In genomic region chr17:48436487-48436886, GRCm38 (mm10) we compare ENCODE assay signal across 12 mouse cellular contexts. TPM values are rescaled to one million over a fixed set of nuclear protein-coding genes. Genes with fewer than 3 reads are reported as not detected.
A peak's percentile ranks its signal among the peaks of the same experiment; 100 is the strongest.
DNase-seq lines count a peak whose midpoint lies in the region; ATAC-seq and TF ChIP-seq lines count a peak whose summit lies in the region.
"Had no signal": no experiment of that assay in that cellular context is flagged by ENCODE, and none has a peak within 500 bp of the region (broad histone marks: within the 10 kb centered on the region; RNA-seq: fewer than 3 reads in every experiment).

No protein-coding gene starts in this region.

- peaks cover 37% of the 10 kb centered on the region for H3K4me1 ChIP-seq in hindbrain, embryonic 10.5 days (replicated peaks)
- H3K4me1 ChIP-seq in hindbrain, embryonic 14.5 days (replicated peaks; ENCODE audit: control insufficient read depth, insufficient read depth, low read length) = peaks cover 5% of the 10 kb centered on the region; the same call in 1 of the 2 replicates
- peaks cover 11% of the 10 kb centered on the region for H3K4me1 ChIP-seq in limb, embryonic 14.5 days (ENCODE audit: control insufficient read depth, insufficient read depth, low read length)
- H3K4me1 ChIP-seq in liver, embryonic 12.5 days = peaks cover 33% of the 10 kb centered on the region

- peak overlapping the region; percentile 64 for H3K27ac ChIP-seq in hindbrain, embryonic 10.5 days
- H3K27ac ChIP-seq in hindbrain, embryonic 14.5 days = no peak overlapping the region
- peak overlapping the region; percentile 87 for H3K27ac ChIP-seq in gastrocnemius, adult 2 months
- H3K27ac ChIP-seq in limb, embryonic 14.5 days (replicated peaks; ENCODE audit: low read depth, low read length) = peak overlapping the region; percentile 81; the same call in 1 of the 2 replicates
- H3K27ac ChIP-seq in liver, embryonic 12.5 days = no peak overlapping the region

- H3K36me3 ChIP-seq in hindbrain, embryonic 10.5 days = no peaks in the 10 kb centered on the region
- no peaks in the 10 kb centered on the region for H3K36me3 ChIP-seq in hindbrain, embryonic 14.5 days (replicated peaks; ENCODE audit: control insufficient read depth, insufficient read depth)
- no peaks in the 10 kb centered on the region for H3K36me3 ChIP-seq in limb, embryonic 14.5 days (ENCODE audit: control insufficient read depth, insufficient read depth, low read length)
- no peaks in the 10 kb centered on the region for H3K36me3 ChIP-seq in liver, embryonic 12.5 days

- no peak for ATAC-seq in hindbrain, embryonic 14.5 days (ENCODE audit: low FRiP score)
- ATAC-seq in limb, embryonic 14.5 days (ENCODE audit: low FRiP score, low read depth) = no peak
- no peak for ATAC-seq in liver, embryonic 12.5 days

- 87% methylated on average over 1 of the region's 1 CpGs for WGBS in hindbrain, embryonic 10.5 days
- WGBS in hindbrain, embryonic 14.5 days = 94% methylated on average over 1 of the region's 1 CpGs
- WGBS in limb, embryonic 14.5 days = 65% methylated on average over 1 of the region's 1 CpGs
- 83% methylated on average over 1 of the region's 1 CpGs for WGBS in liver, embryonic 12.5 days (ENCODE audit: insufficient replicate concordance)

- H3K4me3 ChIP-seq in hindbrain, embryonic 10.5 days = no peak overlapping the region
- H3K4me3 ChIP-seq in hindbrain, embryonic 14.5 days (replicated peaks; ENCODE audit: low read length) = no peak overlapping the region
- H3K4me3 ChIP-seq in gastrocnemius, adult 2 months = peak overlapping the region; percentile 7; the same call in 1 of the 2 replicates
- no peak overlapping the region for H3K4me3 ChIP-seq in limb, embryonic 14.5 days (replicated peaks; ENCODE audit: low read length)
- no peak overlapping the region for H3K4me3 ChIP-seq in liver, embryonic 12.5 days

- TF ChIP-seq POLR2A in limb, embryonic 14.5 days (IDR thresholded peaks at IDR 0.05; ENCODE audit: borderline replicate concordance, extremely low read depth, insufficient read depth, insufficient read length) = no peak

- no peak for TF ChIP-seq CTCF in gastrocnemius, adult 2 months (IDR thresholded peaks at IDR 0.05)

- no peaks in the 10 kb centered on the region for H3K9me3 ChIP-seq in hindbrain, embryonic 10.5 days
- H3K9me3 ChIP-seq in hindbrain, embryonic 14.5 days (ENCODE audit: control insufficient read depth, low read length) = no peaks in the 10 kb centered on the region
- H3K9me3 ChIP-seq in limb, embryonic 14.5 days (ENCODE audit: control insufficient read depth, low read length) = no peaks in the 10 kb centered on the region
- H3K9me3 ChIP-seq in liver, embryonic 12.5 days (replicated peaks) = no peaks in the 10 kb centered on the region

- no peak overlapping the region for H3K4me2 ChIP-seq in hindbrain, embryonic 14.5 days (replicated peaks)
- no peak overlapping the region for H3K4me2 ChIP-seq in limb, embryonic 14.5 days (replicated peaks; ENCODE audit: low read depth, low read length, severe bottlenecking)
- H3K4me2 ChIP-seq in liver, embryonic 12.5 days = no peak overlapping the region

- intact Hi-C loops in gastrocnemius, adult 2 months (cut with DNase I) = loop anchor here (2.0 kb wide), 1 partner anchor 20 kb away; no protein-coding TSS in a partner anchor

- no peaks in the 10 kb centered on the region for H3K27me3 ChIP-seq in hindbrain, embryonic 10.5 days (ENCODE audit: insufficient read depth, poor library complexity, severe bottlenecking)
- no peaks in the 10 kb centered on the region for H3K27me3 ChIP-seq in hindbrain, embryonic 14.5 days (ENCODE audit: control insufficient read depth, insufficient read depth, low read length)
- no peaks in the 10 kb centered on the region for H3K27me3 ChIP-seq in limb, embryonic 14.5 days (ENCODE audit: control insufficient read depth, insufficient read depth, low read length)
- H3K27me3 ChIP-seq in liver, embryonic 12.5 days (replicated peaks) = no peaks in the 10 kb centered on the region

- no peak overlapping the region for H3K9ac ChIP-seq in hindbrain, embryonic 14.5 days
- H3K9ac ChIP-seq in limb, embryonic 14.5 days (ENCODE audit: low read depth, low read length, severe bottlenecking) = no peak overlapping the region
- H3K9ac ChIP-seq in liver, embryonic 12.5 days = no peak overlapping the region

- DNase-seq in hindbrain, embryonic 10.5 days (ENCODE audit: low spot score) = no peak
- no peak for DNase-seq in hindbrain, embryonic 14.5 days (ENCODE audit: low spot score)
- DNase-seq in gastrocnemius, adult 2 months = peak; percentile 80
- DNase-seq in heart, postnatal 4 days = peak; percentile 65
- peak; percentile 32 for DNase-seq in limb, embryonic 14.5 days (ENCODE audit: low spot score)
- DNase-seq in urinary bladder, adult 18-20 months (ENCODE audit: low spot score in 2 of 2) = no peak
- DNase-seq in ovary, postnatal 36 days (ENCODE audit: low spot score) = no peak
- DNase-seq: adrenal gland, postnatal 10 days; cerebellum, postnatal 25 days; lung, postnatal 10 days had no signal

RNA-seq across cellular contexts. Expression of gene Apobec2, which starts 3.8 kb away (rescaled TPM):
- polyA plus RNA-seq in hindbrain, embryonic 10.5 days (2016; fragmentation: Nextera tagmentation; extraction: Ambion mirVana) = 0.98 and 1.4 TPM in 2 replicates
- polyA plus RNA-seq in hindbrain, embryonic 14.5 days (2014; fragmentation: Nextera tagmentation; extraction: Ambion mirVana) = 0.52 and 0.63 TPM in 2 replicates
- 100 to 1,000 TPM; 439 to 602 TPM for total RNA-seq in gastrocnemius, adult 2 months (2021)
- 100 to 1,000 TPM; 207 to 216 TPM for total RNA-seq in heart, postnatal 4 days (2021)
- 21.7 and 25.0 TPM in 2 replicates for polyA plus RNA-seq in limb, embryonic 14.5 days (2012; rRNA removed)
- 28.7 and 42.5 TPM in 2 replicates for polyA plus RNA-seq in limb, embryonic 14.5 days (2014; fragmentation: Nextera tagmentation; extraction: Ambion mirVana)
- 0.83 and 1.2 TPM in 2 replicates for polyA plus RNA-seq in liver, embryonic 12.5 days (2016; fragmentation: Nextera tagmentation; extraction: Ambion mirVana)

RNA-seq across cellular contexts. Expression of gene Tspo2, which starts 14.8 kb away (rescaled TPM):
- polyA plus RNA-seq in hindbrain, embryonic 10.5 days (2016; fragmentation: Nextera tagmentation; extraction: Ambion mirVana) = 0.26 and 0.96 TPM in 2 replicates
- polyA plus RNA-seq in hindbrain, embryonic 14.5 days (2014; fragmentation: Nextera tagmentation; extraction: Ambion mirVana) = 1.0 and 1.2 TPM in 2 replicates
- total RNA-seq in gastrocnemius, adult 2 months (2021) = not detected
- total RNA-seq in heart, postnatal 4 days (2021) = under 1 TPM; 0.36 to 0.47 TPM
- 1.6 and 2.0 TPM in 2 replicates for polyA plus RNA-seq in limb, embryonic 14.5 days (2012; rRNA removed)
- 1.7 TPM in 2 replicates for polyA plus RNA-seq in limb, embryonic 14.5 days (2014; fragmentation: Nextera tagmentation; extraction: Ambion mirVana)
- 123 and 126 TPM in 2 replicates for polyA plus RNA-seq in liver, embryonic 12.5 days (2016; fragmentation: Nextera tagmentation; extraction: Ambion mirVana)
- total RNA-seq: layer of hippocampus, postnatal 25 days had no signal

RNA-seq across cellular contexts. Expression of gene Unc5cl, which starts 18.2 kb away (rescaled TPM):
- polyA plus RNA-seq in hindbrain, embryonic 10.5 days (2016; fragmentation: Nextera tagmentation; extraction: Ambion mirVana) = 0.07 and 0.56 TPM in 2 replicates
- 0.37 and 0.42 TPM in 2 replicates for polyA plus RNA-seq in hindbrain, embryonic 14.5 days (2014; fragmentation: Nextera tagmentation; extraction: Ambion mirVana)
- not detected for total RNA-seq in gastrocnemius, adult 2 months (2021)
- total RNA-seq in heart, postnatal 4 days (2021) = under 1 TPM; 0.14 to 0.21 TPM
- 0.15 and 0.41 TPM in 2 replicates for polyA plus RNA-seq in limb, embryonic 14.5 days (2012; rRNA removed)
- polyA plus RNA-seq in limb, embryonic 14.5 days (2014; fragmentation: Nextera tagmentation; extraction: Ambion mirVana) = 0.18 TPM in 2 replicates
- polyA plus RNA-seq in liver, embryonic 12.5 days (2016; fragmentation: Nextera tagmentation; extraction: Ambion mirVana) = 2.6 and 3.4 TPM in 2 replicates

RNA-seq across cellular contexts. Expression of gene Oard1, which starts 26.7 kb away (rescaled TPM):
- 81.8 and 99.4 TPM in 2 replicates for polyA plus RNA-seq in hindbrain, embryonic 10.5 days (2016; fragmentation: Nextera tagmentation; extraction: Ambion mirVana)
- 36.2 and 36.3 TPM in 2 replicates for polyA plus RNA-seq in hindbrain, embryonic 14.5 days (2014; fragmentation: Nextera tagmentation; extraction: Ambion mirVana)
- 10 to 100 TPM; 11.1 to 12.4 TPM for total RNA-seq in gastrocnemius, adult 2 months (2021)
- 10 to 100 TPM; 14.5 to 14.6 TPM for total RNA-seq in heart, postnatal 4 days (2021)
- 22.1 and 28.5 TPM in 2 replicates for polyA plus RNA-seq in limb, embryonic 14.5 days (2012; rRNA removed)
- 46.8 and 46.9 TPM in 2 replicates for polyA plus RNA-seq in limb, embryonic 14.5 days (2014; fragmentation: Nextera tagmentation; extraction: Ambion mirVana)
- 56.5 and 58.1 TPM in 2 replicates for polyA plus RNA-seq in liver, embryonic 12.5 days (2016; fragmentation: Nextera tagmentation; extraction: Ambion mirVana)

RNA-seq across cellular contexts. Expression of gene Nfya, which starts 26.8 kb away (rescaled TPM):
- polyA plus RNA-seq in hindbrain, embryonic 10.5 days (2016; fragmentation: Nextera tagmentation; extraction: Ambion mirVana) = 19.2 and 19.5 TPM in 2 replicates
- polyA plus RNA-seq in hindbrain, embryonic 14.5 days (2014; fragmentation: Nextera tagmentation; extraction: Ambion mirVana) = 16.4 and 16.5 TPM in 2 replicates
- 1 to 10 TPM; 6.1 to 9.4 TPM for total RNA-seq in gastrocnemius, adult 2 months (2021)
- 10 to 100 TPM; 29.0 to 33.2 TPM for total RNA-seq in heart, postnatal 4 days (2021)
- polyA plus RNA-seq in limb, embryonic 14.5 days (2012; rRNA removed) = 95.0 and 123 TPM in 2 replicates
- 19.2 and 22.2 TPM in 2 replicates for polyA plus RNA-seq in limb, embryonic 14.5 days (2014; fragmentation: Nextera tagmentation; extraction: Ambion mirVana)
- polyA plus RNA-seq in liver, embryonic 12.5 days (2016; fragmentation: Nextera tagmentation; extraction: Ambion mirVana) = 10.9 and 11.3 TPM in 2 replicates

Comparison
In these comparisons a context has a peak if more than half of its experiments do, and no peak if none do; other contexts are left out.
1. H3K27ac ChIP-seq: peak in hindbrain, embryonic 10.5 days (single experiment), gastrocnemius, adult 2 months (single experiment) and limb, embryonic 14.5 days (single experiment); none in hindbrain, embryonic 14.5 days (single experiment) and liver, embryonic 12.5 days (single experiment).
2. DNase-seq: peak in gastrocnemius, adult 2 months (single experiment), heart, postnatal 4 days (single experiment) and limb, embryonic 14.5 days (single experiment); none in hindbrain, embryonic 10.5 days (single experiment), hindbrain, embryonic 14.5 days (single experiment), urinary bladder, adult 18-20 months (0 of 2) and ovary, postnatal 36 days (single experiment).
3. RNA of gene Tspo2, which starts 14.8 kb away (polyA plus RNA-seq): 123 to 126 TPM in liver, embryonic 12.5 days; 1.6 to 2.0 TPM in limb, embryonic 14.5 days, 1.0 to 1.2 TPM in hindbrain, embryonic 14.5 days and 0.26 to 0.96 TPM in hindbrain, embryonic 10.5 days; every median in the first group is over 10 times any median in the second.